Mouse (Mus musculus) heart, adult 10 weeks (tissue): Measurements from ENCODE around the gene Iqgap2. TPM values are rescaled to one million over a fixed set of nuclear protein-coding genes. Genes with fewer than 3 reads are reported as not detected.

Experiments used
- polyA plus RNA-seq: library from polyadenylated mRNA; stranded (reverse); fragments of 350-450 nt; fragmentation: Illumina TruSeq; extraction: RNeasy Lipid Tissue Mini Kit (QIAGEN cat#74804); gene quantifications from one replicate; pipeline ENCODE4 v1.2.3, GENCODE M21; 2014; ENCODE audit warnings: low read depth, low replicate concordance

Gene Iqgap2
- polyA plus RNA-seq = 1.3 TPM

GRCm38 (mm10) chr13:95891491-95891925 lies at the start of gene Iqgap2:
Gene Iqgap2 (minus strand): TSS chr13:95891922.

GRCm38 (mm10) chr13:95696654-95697163 lies 195.0 kb downstream of the Iqgap2 start, which contains the start of gene F2rl2:
Gene F2rl2 (plus strand): TSS chr13:95696853.

GRCm38 (mm10) chr13:95618309-95618712 lies 273.4 kb downstream of the Iqgap2 start, which contains the start of gene F2r:
Gene F2r (minus strand): TSS chr13:95618487.

Other genes with a start within 250 kb of the Iqgap2 start
- not detected for gene F2rl2, start 195.1 kb downstream of the Iqgap2 start, polyA plus RNA-seq
- 3.4 TPM for gene Gm20075, start 189.5 kb upstream of the Iqgap2 start, polyA plus RNA-seq
- not detected for gene Gm17190, start 190.1 kb upstream of the Iqgap2 start, polyA plus RNA-seq
- gene Sv2c, start 240.7 kb upstream of the Iqgap2 start, polyA plus RNA-seq = 0.18 TPM